Mouse (Mus musculus): ENCODE data around the gene Mup21.
"Not testable (repeated sequence)": the region's sequence is repeated elsewhere in the genome, so short reads cannot be mapped to it uniquely, and the experiment has no call there.

Mup21 gene

DNA sequence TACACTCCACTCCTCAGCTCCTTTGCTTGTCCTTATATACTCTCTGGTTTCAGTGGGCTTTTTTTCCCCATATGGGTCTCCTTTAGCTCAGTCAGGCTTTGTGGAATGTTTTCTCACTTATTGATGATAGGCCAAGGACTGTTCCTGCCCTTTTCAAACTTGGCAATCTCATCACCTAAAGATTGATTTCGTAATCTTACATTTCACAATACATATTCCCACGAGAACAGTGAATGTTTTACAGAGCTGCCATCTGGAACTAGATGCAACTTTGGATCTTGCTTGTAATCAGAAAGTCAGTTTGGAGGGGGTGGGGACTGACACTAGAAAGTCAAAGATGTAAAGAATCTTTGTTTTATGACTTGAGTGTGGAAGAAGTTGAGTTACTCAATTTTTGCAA, at the start of gene Mup21:
Gene Mup21, minus strand, starts transcription at position 53 of the 400 bp plus-strand sequence.
- peak in 1 of 2 experiments; percentile 46 for DNase-seq (ENCODE audit: inconsistent age in 2 of 2, low spot score in 1 of 2)

DNA sequence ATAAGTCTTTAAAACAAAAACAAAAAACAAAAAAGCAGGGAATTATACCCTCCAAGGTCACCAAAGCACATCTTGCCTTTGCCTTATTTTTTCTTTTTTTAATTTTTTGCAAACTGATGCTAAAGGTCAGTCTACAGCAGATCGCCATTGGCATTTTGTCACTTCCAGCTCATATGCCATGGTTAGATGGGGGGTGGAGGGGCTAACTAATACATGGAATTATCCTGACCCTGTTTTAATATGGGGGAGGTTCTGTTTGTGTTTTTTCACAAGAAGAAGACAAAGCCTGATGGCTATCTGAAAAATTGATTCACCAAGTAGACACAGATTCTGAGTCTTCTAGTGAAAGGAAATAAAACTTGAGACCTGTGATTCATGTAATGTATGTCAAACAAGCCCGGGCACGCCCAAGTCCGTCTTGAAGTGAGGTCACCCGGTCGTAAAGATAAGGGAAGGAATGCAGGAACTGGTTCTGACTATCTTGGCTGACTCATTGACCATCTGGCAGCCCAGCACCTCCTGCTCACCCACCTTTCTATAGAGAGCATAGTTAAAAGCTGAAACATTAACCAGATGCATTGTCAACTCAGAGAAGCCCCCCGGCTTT, 49.4 kb upstream of the Mup21 start:
- DNase-seq (ENCODE audit: inconsistent age in 2 of 2, low spot score in 1 of 2), result peak in 1 of 2 experiments; percentile 12

- no peak for DNase-seq (ENCODE audit: inconsistent age in 2 of 2, low spot score in 1 of 2)
These were observed 38.1 kb upstream of the Mup21 start for GRCm38 (mm10) chr4:62188778-62189177.

DNA sequence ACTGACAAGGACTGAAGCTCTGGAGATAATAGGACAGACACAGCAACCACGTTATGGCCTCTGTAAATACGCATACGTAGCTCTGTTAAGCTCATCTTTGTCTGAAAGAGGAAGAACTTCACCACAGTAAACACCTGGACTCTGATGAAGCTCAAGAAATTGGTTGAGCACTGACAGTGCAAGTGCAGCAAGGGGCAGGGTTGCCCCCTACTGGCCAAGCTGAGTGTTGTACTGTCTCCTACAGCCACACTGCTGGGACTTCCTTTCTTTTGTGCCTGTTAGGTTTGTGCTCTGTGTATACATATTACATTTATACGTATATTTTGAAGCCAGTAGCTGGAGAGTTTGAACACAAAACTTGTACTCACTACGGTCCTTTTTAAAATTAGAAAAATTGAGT, 26.6 kb upstream of the Mup21 start:
- peak; percentile 30 to 66 for DNase-seq (ENCODE audit: inconsistent age in 2 of 2, low spot score in 1 of 2)

DNA sequence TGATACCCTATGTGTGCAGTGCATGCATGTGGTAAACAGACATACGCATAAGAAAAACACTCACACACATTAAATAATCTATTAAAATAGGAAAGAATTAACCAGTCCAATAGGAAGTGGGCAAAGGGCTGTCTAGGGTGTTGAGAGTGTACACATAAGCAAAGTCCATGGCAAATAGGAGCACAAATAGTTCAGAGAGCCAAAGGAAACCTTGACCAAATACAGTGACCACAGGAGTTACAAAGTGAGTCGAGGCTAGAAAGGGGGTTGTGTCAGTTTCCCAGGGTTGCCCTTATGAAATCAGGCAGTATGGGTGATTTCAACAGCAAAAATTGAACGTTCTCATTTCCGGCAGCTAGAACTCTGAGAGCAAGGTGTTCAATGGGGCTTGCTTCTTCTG, 23.8 kb upstream of the Mup21 start:
- DNase-seq (ENCODE audit: inconsistent age in 2 of 2, low spot score in 1 of 2), result no peak

DNA sequence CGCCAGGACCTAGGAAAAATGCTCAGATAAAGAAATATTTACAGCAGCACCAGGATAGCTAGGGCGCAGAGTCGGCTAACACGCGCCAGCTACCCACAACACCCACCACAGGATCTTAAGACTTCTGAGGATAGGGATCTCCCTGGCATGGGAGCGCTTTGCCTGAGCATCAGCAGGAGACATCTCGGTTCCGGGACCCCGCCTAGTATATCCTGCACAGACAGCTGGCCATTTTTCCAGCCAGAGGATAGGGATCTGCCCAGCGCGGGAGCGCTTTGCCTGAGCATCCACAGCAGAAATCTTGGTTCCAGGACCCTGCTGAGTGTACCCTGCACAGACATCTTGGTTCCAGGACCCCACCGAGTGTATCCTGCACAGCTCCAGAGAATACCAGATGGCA, 17.0 kb upstream of the Mup21 start:
- DNase-seq (ENCODE audit: inconsistent age in 2 of 2, low spot score in 1 of 2), result not testable (repeated sequence)

- peak in 1 of 2 experiments; percentile 33 for DNase-seq (ENCODE audit: inconsistent age in 2 of 2, low spot score in 1 of 2)
These were observed 7.7 kb upstream of the Mup21 start for GRCm38 (mm10) chr4:62158401-62158800.

DNA sequence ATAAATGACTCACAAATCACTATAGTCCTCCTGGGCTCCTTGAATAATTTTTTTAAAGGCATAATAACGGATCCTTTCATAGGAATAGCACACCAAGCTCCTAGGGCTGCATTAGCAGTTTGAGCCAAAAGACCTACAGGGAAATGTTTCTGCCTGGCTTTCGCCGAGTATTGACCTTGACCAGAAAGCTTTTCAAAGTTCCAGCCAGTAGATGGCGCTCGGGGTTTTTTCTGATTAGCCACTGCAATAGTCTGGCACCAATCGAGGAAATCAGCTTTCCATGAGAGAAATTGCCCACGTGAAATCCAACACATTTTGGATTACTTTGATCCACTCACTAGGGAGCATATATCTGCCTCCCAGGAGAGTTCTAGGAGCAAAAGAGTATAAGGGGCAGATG, 17.0 kb downstream of the Mup21 start:
- DNase-seq (ENCODE audit: inconsistent age in 2 of 2, low spot score in 1 of 2), result peak; percentile 49 to 86

GRCm38 (mm10) chr4:62103366-62103765, 47.3 kb downstream of the Mup21 start:
- peak in 1 of 2 experiments; percentile 49 for DNase-seq (ENCODE audit: inconsistent age in 2 of 2, low spot score in 1 of 2)
